Mouse (Mus musculus) limb, embryonic 10.5 days (tissue): ENCODE results near the gene Traf7. TPM values are rescaled to one million over a fixed set of nuclear protein-coding genes. Genes with fewer than 3 reads are reported as not detected.

Experiments
- DNase-seq: peaks from one replicate; pipeline ENCODE4 v3.0.0-alpha.2; 2017; ENCODE audit warnings: low spot score
- H3K27ac ChIP-seq: fragments of 300-500 bp; sonication (generic); 2 replicates; pipeline ENCODE4 v1.5.1; 2016; ENCODE audit warnings: mild to moderate bottlenecking
- H3K27me3 ChIP-seq: fragments of 300-500 bp; sonication (generic); 2 replicates; pipeline ENCODE4 v1.6.1; 2016; ENCODE audit warnings: low read depth, mild to moderate bottlenecking; ENCODE audit not compliant: poor library complexity, severe bottlenecking
- H3K36me3 ChIP-seq: fragments of 300-500 bp; sonication (generic); 2 replicates; pipeline ENCODE4 v1.6.1; 2016; ENCODE audit warnings: mild to moderate bottlenecking, moderate library complexity
- H3K4me1 ChIP-seq: fragments of 300-500 bp; sonication (generic); 2 replicates; pipeline ENCODE4 v1.6.1; 2016
- H3K4me3 ChIP-seq: fragments of 300-500 bp; sonication (generic); 2 replicates; pipeline ENCODE4 v1.5.1; 2016; ENCODE audit warnings: mild to moderate bottlenecking, moderate library complexity
- H3K9me3 ChIP-seq: fragments of 300-500 bp; sonication (generic); replicated peaks from 2 replicates; pipeline ENCODE4 v1.6.1; 2016; ENCODE audit warnings: mild to moderate bottlenecking
- WGBS: fragments of 180-500 bp; shearing (Covaris S2); methylation state at CpG from one replicate; pipeline ENCODE4 v1.1.7; 2016; 5-methylcytosine and 5-hydroxymethylcytosine counted together
- polyA plus RNA-seq: library from polyadenylated mRNA; unstranded; fragments of >200 nt; fragmentation: Nextera tagmentation; extraction: Ambion mirVana; gene quantifications from 2 replicates; pipeline ENCODE4 v1.2.1, GENCODE M21; 2016

Gene Traf7
- polyA plus RNA-seq, 1 experiment from 2014 or later, result 125 TPM

DNA sequence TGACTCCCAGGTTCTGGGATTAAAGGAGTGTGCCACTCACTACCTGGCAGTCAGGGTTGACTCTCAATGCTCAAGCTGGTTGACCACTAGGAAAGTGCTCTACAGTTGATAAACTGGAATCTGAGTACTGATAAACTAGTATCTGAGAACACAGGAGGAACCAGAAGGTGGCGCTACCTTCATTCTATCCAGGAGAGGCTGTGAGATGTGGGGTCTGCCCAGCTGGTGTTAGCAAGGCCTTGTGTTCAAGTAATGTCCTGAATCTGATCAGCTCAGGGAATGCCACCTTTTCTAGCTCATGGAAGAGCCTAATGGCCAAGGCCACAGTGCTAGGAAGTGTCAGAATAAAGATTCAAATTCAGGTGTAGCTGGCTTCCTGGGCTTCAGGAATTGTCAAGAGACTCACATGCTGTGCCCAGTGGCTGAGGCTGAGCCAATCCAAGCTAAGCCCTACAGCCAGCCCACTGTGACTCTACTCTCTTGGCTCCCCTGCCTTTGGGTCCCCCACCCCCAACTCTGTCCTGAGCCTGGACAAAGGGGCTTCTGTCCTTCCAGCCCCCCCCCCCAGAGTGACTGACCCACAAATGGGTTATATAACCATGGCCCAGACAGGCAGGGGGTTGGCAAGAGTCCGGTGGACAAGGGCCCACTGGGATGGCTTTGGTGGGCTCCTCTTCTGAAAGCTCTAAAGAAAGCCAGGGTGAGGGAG is 33.0 kb downstream of the Traf7 start:
- 50% methylated on average over 2 of the region's 2 CpGs for WGBS

DNA sequence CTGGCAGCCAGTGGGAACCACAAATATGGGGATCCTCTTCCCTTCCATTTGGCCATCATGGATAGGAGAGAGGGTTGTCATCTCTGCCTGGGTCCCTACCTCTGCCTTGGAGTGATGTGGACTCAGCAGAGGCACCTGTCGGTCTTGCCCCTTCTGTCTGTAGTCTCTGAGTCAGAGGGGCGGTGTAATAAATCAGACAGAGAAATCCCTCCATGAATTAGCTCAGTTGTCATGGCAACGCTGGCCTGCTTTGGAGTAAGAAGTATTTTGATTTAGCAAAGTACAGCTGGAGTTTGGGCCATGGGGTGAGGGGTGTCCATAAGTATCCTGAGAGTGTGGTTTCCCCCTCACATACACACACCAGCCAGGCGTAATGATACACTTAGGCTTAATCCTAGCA is 37.3 kb downstream of the Traf7 start:
- Histone ChIP-seq H3K27ac (no peak overlapping the region), H3K27me3 (peaks cover 59% of the 10 kb centered on the region), H3K4me3 (no peak overlapping the region), H3K36me3 (no peaks in the 10 kb centered on the region), H3K9me3 (no peaks in the 10 kb centered on the region), H3K4me1 (peaks cover 23% of the 10 kb centered on the region)
- WGBS, result 82% methylated on average over 4 of the region's 4 CpGs
- no peak for DNase-seq

More for the DNA sequence above, 33.0 kb downstream of the Traf7 start:
- H3K27me3 ChIP-seq, result peaks cover 17% of the 10 kb centered on the region
- no peak overlapping the region for H3K4me3 ChIP-seq
- peak; percentile 49 for DNase-seq
- H3K4me1 ChIP-seq, result peaks cover 9% of the 10 kb centered on the region; the same call in 1 of the 2 replicates
- H3K36me3 ChIP-seq, result no peaks in the 10 kb centered on the region
- H3K9me3 ChIP-seq, result no peaks in the 10 kb centered on the region
- 0 out of 2 replicates have a peak overlapping the region, but pooled peaks have one; percentile 7 for H3K27ac ChIP-seq

DNA sequence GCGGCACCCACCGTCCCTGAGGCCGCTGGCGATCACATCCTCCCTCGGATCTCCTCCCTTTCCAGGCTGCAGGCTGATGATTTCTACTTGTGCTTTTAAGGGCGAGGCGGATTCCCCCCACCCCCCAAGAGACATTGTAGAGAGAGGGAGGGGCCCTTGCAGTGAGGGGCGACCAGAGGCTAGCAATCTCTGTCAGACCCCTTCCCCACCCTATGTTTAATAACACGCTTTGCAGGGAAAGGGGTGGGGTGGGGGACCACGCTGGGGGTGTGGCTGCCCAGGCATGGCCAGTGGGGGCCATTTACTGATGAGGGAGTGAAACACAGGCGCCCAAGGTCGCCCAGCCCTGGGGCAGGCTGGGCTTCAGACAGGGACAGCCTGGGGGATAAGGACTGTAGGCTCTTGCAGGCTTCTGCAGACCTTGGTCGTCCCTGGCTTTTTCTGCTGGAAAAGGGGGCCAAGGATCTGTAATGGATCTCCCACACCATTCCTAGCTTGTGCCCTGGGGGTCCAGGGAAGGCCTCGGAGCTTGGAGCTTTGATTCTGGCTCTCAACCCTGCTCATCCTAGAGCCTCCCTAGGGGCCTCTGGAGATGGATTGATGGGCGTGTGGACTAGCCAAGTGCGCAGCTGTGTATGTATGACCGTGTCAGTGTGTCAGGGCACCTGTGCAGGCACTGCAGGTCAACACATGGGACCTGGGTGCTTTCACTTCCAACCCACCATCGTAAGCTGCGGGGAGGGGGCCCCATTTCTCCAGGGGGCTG is 38.3 kb downstream of the Traf7 start:
- H3K9me3 ChIP-seq, result no peaks in the 10 kb centered on the region
- H3K36me3 ChIP-seq, result no peaks in the 10 kb centered on the region
- peak overlapping the region; percentile 83; the same call in 1 of the 2 replicates for H3K27ac ChIP-seq
- H3K27me3 ChIP-seq, result peaks cover 61% of the 10 kb centered on the region
- H3K4me1 ChIP-seq, result peaks cover 26% of the 10 kb centered on the region
- no peak for DNase-seq
- 19% methylated on average over 19 of the region's 19 CpGs for WGBS
- H3K4me3 ChIP-seq, result peak overlapping the region; percentile 71

DNA sequence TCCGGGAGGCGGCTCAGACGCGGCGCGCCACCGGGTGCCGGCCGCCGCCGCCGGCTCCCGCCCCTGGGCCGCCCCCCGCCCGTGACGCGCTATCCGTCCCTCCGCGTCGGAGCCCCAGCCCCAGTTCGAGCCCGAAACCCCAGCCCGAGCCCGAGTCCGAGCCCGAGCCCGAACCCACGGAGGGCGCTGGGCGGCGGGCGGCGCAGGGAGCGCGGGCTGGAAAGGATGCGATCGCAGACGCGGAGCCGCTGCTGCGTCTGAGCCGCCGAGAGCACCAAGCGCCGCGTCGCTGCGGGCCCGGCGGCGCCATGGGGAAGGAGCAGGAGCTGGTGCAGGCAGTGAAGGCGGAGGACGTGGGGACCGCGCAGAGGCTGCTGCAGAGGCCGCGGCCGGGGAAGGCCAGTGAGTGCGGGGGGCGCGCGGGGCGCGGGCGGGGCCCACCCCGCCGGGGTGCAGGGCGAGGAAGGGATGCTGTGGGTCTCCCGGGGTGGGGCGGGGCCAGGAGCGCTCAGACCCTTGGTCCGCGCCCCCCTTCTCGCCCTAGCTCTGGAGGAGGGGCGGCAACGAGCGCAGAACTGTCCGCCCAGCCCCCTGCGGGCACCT is 39.0 kb downstream of the Traf7 start:
- H3K9me3 ChIP-seq, result no peaks in the 10 kb centered on the region
- peak overlapping the region; percentile 71 for H3K4me3 ChIP-seq
- WGBS, result 3% methylated on average over 81 of the region's 81 CpGs
- peaks cover 26% of the 10 kb centered on the region for H3K4me1 ChIP-seq
- no peaks in the 10 kb centered on the region for H3K36me3 ChIP-seq
- H3K27me3 ChIP-seq, result peaks cover 61% of the 10 kb centered on the region
- H3K27ac ChIP-seq, result peak overlapping the region; percentile 83
- DNase-seq, result peak; percentile 72

DNA sequence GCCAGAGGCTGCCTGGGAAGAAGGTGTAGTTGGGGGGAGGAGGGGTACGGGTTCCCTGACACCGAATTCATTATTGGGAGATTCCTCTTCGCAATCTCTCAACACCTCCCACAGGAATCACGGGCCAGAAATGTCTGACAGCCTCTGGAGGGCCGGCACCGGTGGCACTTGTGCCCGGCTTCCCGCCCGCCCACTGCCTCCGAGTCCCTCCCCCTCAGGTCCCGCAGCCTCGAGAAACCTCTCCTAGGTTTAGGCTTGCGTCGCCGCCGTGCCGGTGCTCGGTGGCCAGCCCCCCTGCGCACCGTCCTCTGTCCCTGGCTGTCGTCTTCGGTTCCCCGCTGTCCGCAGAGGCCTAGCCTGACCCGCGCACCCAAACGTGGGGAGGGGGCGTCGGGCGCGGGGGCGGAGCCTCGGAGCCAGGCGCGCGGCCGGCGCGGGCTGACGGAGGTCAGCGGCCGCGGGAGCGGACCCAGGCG is 39.5 kb downstream of the Traf7 start, which contains the start of gene Caskin1:
TSS of gene Caskin1 (plus strand) at position 416 of the 476 bp plus-strand sequence.
- Histone ChIP-seq H3K4me1 (peaks cover 26% of the 10 kb centered on the region), H3K9me3 (no peaks in the 10 kb centered on the region), H3K4me3 (peak within 1 kb of the TSS; percentile 71), H3K27me3 (peaks cover 61% of the 10 kb centered on the region), H3K27ac (peak within 1 kb of the TSS; percentile 83), H3K36me3 (no peaks in the 10 kb centered on the region)
- 2% methylated on average over 45 of the region's 45 CpGs for WGBS
- peak; percentile 54 for DNase-seq

DNA sequence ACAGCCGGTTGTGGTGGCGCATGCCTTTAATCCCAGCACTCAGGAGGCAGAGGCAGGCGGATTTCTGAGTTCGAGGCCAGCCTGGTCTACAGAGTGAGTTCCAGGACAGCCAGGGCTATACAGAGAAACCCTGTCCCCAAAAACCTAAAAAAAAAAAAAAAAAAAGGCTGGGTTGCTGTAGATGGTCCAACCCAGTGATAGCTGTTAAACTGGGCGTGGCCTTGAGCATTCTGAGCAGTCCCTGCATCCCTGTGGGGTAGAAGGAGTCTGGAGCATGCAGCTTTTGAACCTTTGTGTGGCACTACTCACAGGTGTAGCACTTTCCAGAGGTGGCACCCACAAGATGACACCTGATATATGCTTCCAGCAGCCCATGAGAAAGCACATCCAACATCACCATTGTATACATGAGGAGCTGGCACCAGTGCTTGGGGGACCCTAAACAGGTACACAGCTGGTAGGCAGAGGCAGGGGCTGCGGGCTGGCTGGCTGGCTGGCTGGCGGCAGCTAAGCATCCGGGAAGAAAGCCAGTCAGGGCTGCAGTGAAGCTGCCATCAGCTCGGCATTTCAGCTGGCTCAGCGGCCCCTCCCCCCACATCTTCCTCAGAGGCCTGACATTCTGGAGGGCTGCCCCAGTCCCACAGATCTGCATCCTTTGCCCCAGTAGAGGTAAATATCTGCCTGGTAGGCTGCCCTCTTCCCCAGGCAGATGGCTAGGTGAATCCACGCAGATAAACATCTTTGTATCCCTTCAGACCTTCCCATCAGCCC is 42.5 kb downstream of the Traf7 start:
- Histone ChIP-seq H3K27ac (0 out of 2 replicates have a peak overlapping the region, but pooled peaks have one; percentile 15), H3K9me3 (no peaks in the 10 kb centered on the region), H3K36me3 (no peaks in the 10 kb centered on the region), H3K4me3 (no peak overlapping the region), H3K27me3 (peaks cover 49% of the 10 kb centered on the region), H3K4me1 (peaks cover 27% of the 10 kb centered on the region)
- 44% methylated on average over 11 of the region's 11 CpGs for WGBS
- DNase-seq, result no peak

DNA sequence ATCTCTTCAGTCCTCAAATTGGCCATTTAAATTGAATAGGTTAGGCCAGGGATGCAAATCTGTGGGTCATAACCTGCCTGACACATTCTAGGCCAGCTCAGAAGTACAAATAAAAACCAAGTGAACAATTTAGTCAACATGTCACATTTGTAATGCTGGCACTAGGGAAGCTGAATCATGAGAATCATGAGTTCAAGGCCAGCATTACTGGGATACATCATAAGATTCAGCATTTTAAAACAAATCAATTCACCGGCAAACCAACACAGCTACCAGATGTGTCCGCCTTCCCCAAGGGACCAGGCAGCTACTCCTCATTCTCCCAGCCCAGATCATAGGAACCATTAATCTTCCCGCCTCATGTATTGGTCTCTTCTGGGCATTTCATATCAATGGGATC is 44.2 kb downstream of the Traf7 start:
- 87% methylated on average over 3 of the region's 3 CpGs for WGBS
- peaks cover 31% of the 10 kb centered on the region for H3K27me3 ChIP-seq
- H3K4me3 ChIP-seq, result no peak overlapping the region
- peaks cover 22% of the 10 kb centered on the region for H3K4me1 ChIP-seq
- no peak overlapping the region for H3K27ac ChIP-seq
- no peaks in the 10 kb centered on the region for H3K36me3 ChIP-seq
- DNase-seq, result no peak
- no peaks in the 10 kb centered on the region for H3K9me3 ChIP-seq

DNA sequence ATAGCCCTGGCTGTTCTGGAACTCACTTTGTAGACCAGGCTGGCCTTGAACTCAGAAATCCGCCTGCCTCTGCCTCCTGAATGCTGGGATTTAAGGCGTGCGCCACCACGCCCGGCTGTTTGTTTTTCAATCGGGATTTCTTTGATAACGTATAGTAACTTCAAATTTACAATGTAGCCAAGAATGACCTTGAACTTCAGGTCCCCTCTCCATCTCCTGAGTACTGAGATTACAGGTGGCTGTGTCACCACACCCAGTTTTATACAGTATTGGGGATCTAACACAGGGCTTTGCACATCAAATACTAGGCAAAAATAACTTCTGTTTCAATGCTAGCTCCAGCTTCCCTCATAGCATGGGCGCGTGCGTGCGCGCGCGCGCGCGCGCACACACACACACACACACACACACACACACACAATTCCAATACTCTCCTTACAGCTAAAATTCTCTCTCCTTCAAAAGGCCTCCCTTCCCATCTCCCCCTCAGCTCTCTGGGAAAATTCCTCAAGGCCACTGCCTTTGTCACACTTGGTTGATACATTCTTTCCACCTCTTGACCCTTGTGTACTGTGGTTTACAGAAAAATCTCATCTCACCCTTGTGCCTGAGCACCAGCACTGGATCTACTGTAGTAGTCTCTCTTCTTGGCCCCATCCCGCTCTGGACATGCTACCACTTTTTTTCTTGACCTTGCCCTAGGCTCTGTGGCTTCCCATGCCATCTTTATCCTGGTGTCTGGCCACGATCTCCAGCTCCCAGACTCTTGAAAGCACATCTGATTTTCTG is 46.5 kb downstream of the Traf7 start:
- DNase-seq, result no peak
- H3K9me3 ChIP-seq, result no peaks in the 10 kb centered on the region
- no peak overlapping the region for H3K27ac ChIP-seq
- H3K27me3 ChIP-seq, result peaks cover 9% of the 10 kb centered on the region; the same call in 1 of the 2 replicates
- peaks cover 16% of the 10 kb centered on the region for H3K36me3 ChIP-seq
- WGBS, result 94% methylated on average over 20 of the region's 20 CpGs
- H3K4me1 ChIP-seq, result peaks cover 25% of the 10 kb centered on the region
- no peak overlapping the region for H3K4me3 ChIP-seq

DNA sequence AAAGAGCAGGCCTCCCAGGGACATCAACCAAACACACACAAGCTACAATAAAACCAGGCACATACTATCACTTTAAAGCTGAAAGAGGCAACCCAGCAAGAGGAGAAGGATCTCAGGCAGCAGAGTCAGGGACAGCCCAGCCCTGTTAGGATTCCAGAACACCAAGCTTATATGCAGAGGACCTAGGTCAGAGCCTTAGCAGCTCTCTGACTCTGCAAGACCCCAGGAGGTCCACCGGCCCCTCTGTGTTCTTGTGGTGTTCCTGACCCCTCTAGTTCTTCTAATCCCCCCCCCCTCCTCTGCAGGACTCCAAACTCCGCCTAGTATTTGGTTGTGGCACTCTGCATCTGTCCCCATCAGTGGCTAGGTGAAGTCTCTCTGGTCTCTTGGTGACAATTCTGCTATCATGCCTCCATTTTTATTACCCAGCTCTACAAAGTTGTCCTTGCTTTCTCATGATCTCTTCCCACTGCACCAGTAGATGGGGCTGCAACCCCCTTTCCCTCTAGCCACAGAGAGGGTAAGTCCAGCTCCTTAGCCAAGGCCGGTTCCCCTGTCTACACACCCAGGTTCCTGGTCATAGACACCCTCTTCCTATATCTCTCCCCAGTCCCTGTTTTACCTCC is 47.4 kb downstream of the Traf7 start:
- peak overlapping the region; percentile 25; the same call in 1 of the 2 replicates for H3K27ac ChIP-seq
- H3K27me3 ChIP-seq, result 0 out of 2 replicates have a peak, but pooled peaks cover under 1% of the 10 kb centered on the region
- peaks cover 20% of the 10 kb centered on the region for H3K4me1 ChIP-seq
- peak overlapping the region; percentile 79; the same call in 1 of the 2 replicates for H3K4me3 ChIP-seq
- DNase-seq, result no peak
- no peaks in the 10 kb centered on the region for H3K9me3 ChIP-seq
- 49% methylated on average over 3 of the region's 3 CpGs for WGBS
- peaks cover 25% of the 10 kb centered on the region for H3K36me3 ChIP-seq

DNA sequence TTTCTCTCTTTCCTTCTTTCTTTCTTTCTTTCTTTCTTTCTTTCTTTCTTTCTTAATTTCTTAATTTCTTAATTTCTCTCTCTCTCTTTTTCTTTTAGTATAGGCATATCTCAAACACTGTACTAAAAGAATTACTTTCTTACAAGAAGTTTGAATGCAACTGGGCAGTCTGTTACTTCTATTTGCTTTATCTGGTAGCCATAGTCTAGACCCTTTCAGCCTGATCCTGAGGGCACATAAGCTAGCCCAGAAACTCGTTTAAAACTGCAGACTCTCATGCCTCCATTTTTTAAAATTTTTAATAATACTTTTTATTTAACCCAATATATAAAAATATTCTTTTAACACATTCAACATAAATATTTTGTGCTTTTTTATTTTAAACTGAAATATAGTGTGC is 48.3 kb downstream of the Traf7 start:
- H3K4me3 ChIP-seq, result peak overlapping the region; percentile 79
- 44% methylated on average over 1 of the region's 1 CpGs for WGBS
- no peak for DNase-seq
- peak overlapping the region; percentile 94 for H3K27ac ChIP-seq
- H3K4me1 ChIP-seq, result peaks cover 18% of the 10 kb centered on the region
- H3K9me3 ChIP-seq, result no peaks in the 10 kb centered on the region
- H3K36me3 ChIP-seq, result peaks cover 34% of the 10 kb centered on the region
- no peaks in the 10 kb centered on the region for H3K27me3 ChIP-seq

DNA sequence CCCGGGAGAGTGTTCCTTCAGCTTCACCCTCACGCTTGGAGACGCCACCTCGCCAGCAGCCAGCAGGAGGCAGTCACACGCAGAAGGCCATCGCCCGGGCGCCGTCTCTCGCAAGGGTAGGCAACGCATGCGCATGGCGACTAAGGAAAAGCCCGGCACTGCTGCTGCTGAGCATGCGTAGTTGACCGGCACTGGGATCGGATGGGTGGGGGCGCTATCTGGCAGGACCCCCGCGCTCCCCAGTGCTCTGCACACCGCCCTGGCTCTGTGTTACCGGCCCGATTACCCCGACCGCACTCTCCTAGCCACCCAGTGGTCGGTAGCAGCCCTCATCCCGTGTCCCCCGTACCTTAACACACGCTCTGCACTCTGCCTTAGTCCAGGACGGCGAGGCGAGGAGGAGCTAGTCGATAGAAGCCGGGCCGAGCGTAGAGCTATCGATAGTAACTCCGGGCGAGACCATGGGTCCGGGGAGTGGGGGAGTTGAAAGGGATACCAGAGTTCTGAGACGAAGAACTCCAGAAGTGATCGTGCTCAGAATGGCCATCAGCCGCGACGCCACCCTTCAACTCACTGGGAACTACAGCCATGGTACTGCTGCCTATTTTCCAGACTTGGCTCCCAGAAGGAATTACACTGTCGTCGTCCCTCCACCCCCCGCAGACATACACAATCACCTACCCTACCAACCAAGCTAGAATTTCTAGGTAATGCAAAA is 48.9 kb downstream of the Traf7 start, which contains the start of gene Mlst8:
TSS of gene Mlst8 (minus strand) at position 416 of the 718 bp plus-strand sequence.
- peaks cover 18% of the 10 kb centered on the region for H3K4me1 ChIP-seq
- H3K27me3 ChIP-seq, result no peaks in the 10 kb centered on the region
- peak within 1 kb of the TSS; percentile 79 for H3K4me3 ChIP-seq
- under 1% methylated on average over 48 of the region's 48 CpGs for WGBS
- peak; percentile 99 for DNase-seq
- peaks cover 40% of the 10 kb centered on the region for H3K36me3 ChIP-seq
- H3K9me3 ChIP-seq, result no peaks in the 10 kb centered on the region
- peak within 1 kb of the TSS; percentile 94 for H3K27ac ChIP-seq
